Mouse (Mus musculus) erythroblast, embryonic 14.5 days (primary cell): Measurements from ENCODE around the gene Cmpk2.

Source experiments
- GATA1 ChIP-seq: IDR thresholded peaks from 2 replicates; pipeline ENCODE4 v1.6.1; 2012; ENCODE audit warnings: low read length, inconsistent platforms, mixed read lengths
- TAL1 ChIP-seq: IDR thresholded peaks from 3 replicates; pipeline ENCODE4 v1.6.1; 2012; ENCODE audit warnings: low read length, inconsistent platforms, mixed read lengths

DNA sequence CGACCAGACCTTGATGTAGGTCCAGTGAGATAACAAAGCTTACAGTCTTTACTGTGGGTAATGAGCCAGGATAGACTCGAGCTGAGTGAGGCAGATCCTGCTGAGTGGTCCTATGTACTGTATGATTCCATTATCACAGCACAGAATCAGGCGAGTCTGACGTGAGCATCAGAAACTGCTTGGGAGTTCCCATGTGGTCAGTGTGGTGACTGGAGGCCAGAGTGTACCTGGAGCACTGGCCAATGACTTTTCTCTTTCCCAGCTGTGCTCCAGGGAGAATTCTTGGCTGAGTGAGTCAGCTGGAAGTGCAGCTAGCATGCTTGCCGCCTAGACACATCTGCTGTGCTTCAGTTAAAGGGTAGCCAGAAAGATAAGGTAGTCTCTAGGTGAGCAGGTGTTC is 14.3 kb upstream of the Cmpk2 start:
- TF ChIP-seq TAL1: no peak
- no peak for TF ChIP-seq GATA1
